Mouse (Mus musculus) cerebellum, adult 2 months (tissue): ENCODE measurements around the gene Ppfibp1. TPM values are rescaled to one million over a fixed set of nuclear protein-coding genes. Genes with fewer than 3 reads are reported as not detected.

Source experiments
- DNase-seq, 2 experiments: peaks; one replicate each; pipeline ENCODE4 v3.0.0; 2021
- H3K27ac ChIP-seq: fragments of 200-500 bp; 2 replicates; pipeline ENCODE4 v1.5.1; 2012; ENCODE audit warnings: low read length, control low read depth, inconsistent platforms; ENCODE audit not compliant: insufficient read depth
- H3K27me3 ChIP-seq: fragments of 200-500 bp; 2 replicates; pipeline ENCODE4 v1.6.1; 2012; ENCODE audit warnings: inconsistent platforms, mild to moderate bottlenecking, low read length, moderate library complexity; ENCODE audit not compliant: control insufficient read depth, insufficient read depth
- H3K4me1 ChIP-seq: fragments of 200-500 bp; 2 replicates; pipeline ENCODE4 v1.6.1; 2011; ENCODE audit warnings: low read length; ENCODE audit not compliant: control insufficient read depth, insufficient read depth
- H3K4me3 ChIP-seq: fragments of 200-500 bp; replicated peaks from 2 replicates; pipeline ENCODE3; 2011; ENCODE audit warnings: mild to moderate bottlenecking, low read depth, low read length, control low read depth; ENCODE audit not compliant: insufficient read depth
- CTCF ChIP-seq: fragments of 200-500 bp; IDR thresholded peaks from 2 replicates; pipeline ENCODE4 v1.5.1; 2011; ENCODE audit warnings: low read depth, mild to moderate bottlenecking, control low read depth, low read length, moderate library complexity, borderline replicate concordance; ENCODE audit not compliant: insufficient read depth
- POLR2A ChIP-seq: fragments of 200-500 bp; IDR thresholded peaks from 2 replicates; pipeline ENCODE4 v1.6.1; 2011; ENCODE audit warnings: low read length, control low read depth, borderline replicate concordance; ENCODE audit not compliant: insufficient read depth
- WGBS: fragments of 180-500 bp; shearing (Covaris S2); methylation state at CpG from one replicate; pipeline ENCODE4 v1.1.7; 2018; 5-methylcytosine and 5-hydroxymethylcytosine counted together
- polyA plus RNA-seq: library from polyadenylated mRNA; depleted of rRNA; stranded (reverse); fragments of >200 nt; gene quantifications from 2 replicates; pipeline ENCODE4 v1.2.3, GENCODE M21; 2012

Gene Ppfibp1
- polyA plus RNA-seq, 1 experiment, result 9.4 TPM

- no peak for TF ChIP-seq POLR2A
- no peak for TF ChIP-seq CTCF
- Histone ChIP-seq H3K4me3 (no peak overlapping the region), H3K4me1 (no peaks in the 10 kb centered on the region), H3K27ac (no peak overlapping the region), H3K27me3 (no peaks in the 10 kb centered on the region)
- WGBS, result 71% methylated on average over 2 of the region's 2 CpGs
- DNase-seq, result no peak
These were observed 15.3 kb downstream of the Ppfibp1 start for GRCm38 (mm10) chr6:146903632-146904031.

DNA sequence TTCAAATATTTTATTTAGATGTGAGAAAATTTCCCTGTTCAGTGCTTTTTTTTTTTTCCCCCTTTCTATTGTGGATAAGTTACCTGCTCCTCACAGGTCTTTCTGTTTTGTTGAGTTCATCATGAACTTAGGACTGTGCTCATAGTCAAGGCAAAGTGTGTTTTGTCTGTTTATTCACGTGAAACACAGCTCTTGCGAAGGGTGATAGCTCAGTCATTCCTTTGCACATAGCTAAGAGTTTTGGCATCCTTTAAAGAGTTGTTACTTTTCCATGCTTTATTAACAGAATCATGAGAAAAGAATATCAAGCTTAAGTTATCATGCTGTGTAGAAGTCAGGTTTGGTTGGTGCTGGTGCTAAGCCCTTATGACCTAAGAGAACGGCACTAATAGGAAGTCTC is 16.4 kb downstream of the Ppfibp1 start:
- WGBS, result 80% methylated on average over 3 of the region's 3 CpGs
- no peak overlapping the region for H3K27ac ChIP-seq
- no peak for TF ChIP-seq CTCF
- TF ChIP-seq POLR2A, result no peak
- no peaks in the 10 kb centered on the region for H3K4me1 ChIP-seq
- no peak for DNase-seq
- no peaks in the 10 kb centered on the region for H3K27me3 ChIP-seq
- H3K4me3 ChIP-seq, result no peak overlapping the region

GRCm38 (mm10) chr6:146906000-146906786 is 17.9 kb downstream of the Ppfibp1 start:
- 52% methylated on average over 3 of the region's 3 CpGs for WGBS
- no peak for DNase-seq
- Histone ChIP-seq H3K4me1 (no peaks in the 10 kb centered on the region), H3K27me3 (no peaks in the 10 kb centered on the region), H3K27ac (no peak overlapping the region), H3K4me3 (no peak overlapping the region)
- no peak for TF ChIP-seq POLR2A
- no peak for TF ChIP-seq CTCF

DNA sequence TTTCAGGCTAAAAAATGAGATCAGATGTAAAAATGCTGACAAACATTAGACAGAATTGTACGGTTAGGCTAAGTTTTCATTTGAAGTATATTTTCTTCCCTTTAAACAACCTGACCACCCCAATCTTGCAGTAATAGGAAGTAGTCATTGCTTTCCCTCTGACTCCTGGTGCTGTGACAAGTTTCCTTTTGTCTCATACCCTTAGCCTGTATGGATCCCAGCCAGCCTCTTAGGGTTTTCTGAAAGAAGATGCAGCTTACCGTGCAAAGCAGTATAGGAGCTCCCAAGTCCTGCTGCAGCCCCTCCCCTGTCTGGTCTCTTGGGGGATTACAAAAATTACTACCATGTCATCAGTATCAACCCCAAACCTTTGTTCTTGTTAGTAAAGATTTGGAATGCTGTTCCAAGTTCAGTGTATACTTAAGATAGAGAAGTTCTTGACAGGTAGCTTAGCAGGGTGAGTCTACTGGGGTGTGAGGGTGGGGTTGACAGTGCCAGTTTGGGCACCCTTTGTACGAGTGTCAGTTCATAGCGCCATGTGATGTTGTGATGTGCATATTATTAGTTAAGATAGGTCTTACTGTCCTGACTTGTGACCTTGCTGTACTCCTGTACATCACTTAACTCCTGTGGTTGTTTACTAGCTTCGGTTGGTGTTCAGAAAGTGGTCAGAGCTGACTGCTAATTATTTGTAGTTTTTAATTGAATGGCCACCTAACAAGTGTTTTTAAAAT is 18.9 kb downstream of the Ppfibp1 start:
- WGBS, result 59% methylated on average over 5 of the region's 5 CpGs
- Histone ChIP-seq H3K4me3 (no peak overlapping the region), H3K4me1 (no peaks in the 10 kb centered on the region), H3K27me3 (no peaks in the 10 kb centered on the region), H3K27ac (no peak overlapping the region)
- TF ChIP-seq POLR2A, result no peak
- no peak for TF ChIP-seq CTCF
- no peak for DNase-seq

DNA sequence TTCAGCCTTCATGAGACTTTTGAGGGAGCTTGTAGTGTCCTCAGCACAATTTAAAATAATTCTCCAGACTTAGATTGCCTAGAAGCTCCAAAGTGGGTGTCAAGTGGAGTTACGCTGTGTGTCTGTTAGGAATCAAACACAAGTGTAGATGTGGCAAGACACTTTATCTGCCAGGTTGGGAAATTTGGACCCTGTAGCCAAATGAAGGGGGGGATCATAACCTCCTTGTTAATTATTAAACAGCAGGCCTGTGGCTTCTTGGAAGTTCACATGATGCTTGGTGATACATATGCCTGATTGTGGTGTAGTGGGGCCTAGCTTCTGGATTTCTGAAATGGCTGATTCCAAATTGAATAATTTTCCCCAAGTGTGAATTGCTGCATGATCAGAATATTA is 19.5 kb downstream of the Ppfibp1 start:
- WGBS, result 100% methylated on average over 1 of the region's 1 CpGs

DNA sequence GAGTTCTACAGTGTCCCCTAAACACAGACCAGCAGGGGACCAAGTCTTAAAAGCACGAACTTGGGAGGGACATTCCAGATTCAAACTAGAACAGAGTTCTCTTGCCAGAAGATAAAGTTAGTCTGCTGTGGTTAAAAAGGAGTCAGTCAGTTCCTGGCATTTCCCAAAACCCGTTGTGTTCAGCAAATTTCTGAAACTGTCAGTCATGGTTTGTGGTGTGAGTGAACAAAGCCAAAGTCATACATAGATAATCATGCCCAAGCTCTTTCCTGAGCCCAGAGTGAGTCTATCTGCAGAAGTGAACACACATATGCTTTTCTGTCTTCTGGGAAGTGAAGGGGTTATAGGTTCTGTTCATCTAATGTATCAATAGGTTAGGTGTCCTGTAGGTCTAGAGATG is 20.5 kb downstream of the Ppfibp1 start:
- Histone ChIP-seq H3K4me3 (no peak overlapping the region), H3K27ac (no peak overlapping the region)
- no peak for DNase-seq

More for the DNA sequence above, 19.5 kb downstream of the Ppfibp1 start:
- no peak for DNase-seq
- H3K27me3 ChIP-seq, result no peaks in the 10 kb centered on the region
- no peak overlapping the region for H3K4me3 ChIP-seq
- no peak for TF ChIP-seq POLR2A
- TF ChIP-seq CTCF, result no peak
- no peak overlapping the region for H3K27ac ChIP-seq
- H3K4me1 ChIP-seq, result no peaks in the 10 kb centered on the region

DNA sequence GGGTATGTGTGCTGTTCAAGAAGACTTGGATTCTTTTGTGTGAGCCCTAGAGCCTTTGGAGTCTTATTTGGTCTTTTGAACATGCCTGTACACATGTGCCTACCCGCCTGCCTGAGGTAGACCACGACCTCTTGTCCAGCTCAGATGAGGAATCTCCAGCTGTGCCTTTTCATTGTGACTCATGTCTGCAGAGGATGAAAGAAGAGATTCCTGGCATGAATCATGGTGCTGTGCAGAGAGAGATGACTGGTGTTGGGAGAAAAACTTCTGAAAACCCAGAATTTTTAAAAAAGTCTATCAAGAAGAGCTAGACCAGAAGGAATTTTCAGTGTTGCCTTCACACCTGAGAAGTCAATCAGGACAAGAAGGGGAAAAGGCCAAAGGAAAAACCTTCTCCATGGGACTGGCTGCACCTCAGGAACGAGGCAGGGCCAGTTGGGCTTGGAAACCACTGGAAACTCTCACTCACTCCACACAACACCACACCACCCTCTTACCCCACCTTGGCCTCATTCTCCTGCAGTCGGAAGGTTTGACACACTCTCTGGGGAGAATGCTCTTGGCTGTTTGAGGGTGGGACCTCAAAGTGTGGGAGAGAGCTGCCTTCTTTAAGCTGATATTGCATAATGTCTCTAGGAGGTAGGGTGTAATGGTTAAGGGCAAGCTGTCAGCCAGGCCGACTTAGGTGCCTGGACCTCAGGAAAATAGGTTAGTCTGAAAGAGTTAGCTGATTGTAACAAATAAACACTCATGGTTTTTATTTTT is 21.6 kb downstream of the Ppfibp1 start:
- 79% methylated on average over 5 of the region's 5 CpGs for WGBS
- Histone ChIP-seq H3K4me1 (no peaks in the 10 kb centered on the region), H3K27ac (no peak overlapping the region), H3K27me3 (no peaks in the 10 kb centered on the region), H3K4me3 (no peak overlapping the region)
- TF ChIP-seq CTCF, result no peak
- TF ChIP-seq POLR2A, result no peak
- no peak for DNase-seq

More for the DNA sequence above, 20.5 kb downstream of the Ppfibp1 start:
- H3K27me3 ChIP-seq, result no peaks in the 10 kb centered on the region
- no peaks in the 10 kb centered on the region for H3K4me1 ChIP-seq
- TF ChIP-seq CTCF, result no peak
- no peak for TF ChIP-seq POLR2A
- WGBS, result 25% methylated on average over 2 of the region's 2 CpGs
